Mouse (Mus musculus): ENCODE data around the gene Alkbh1.

GRCm38 (mm10) chr12:87474756-87475155 lies 30.9 kb upstream of the Alkbh1 start:
- TF ChIP-seq CTCF (conservative IDR thresholded peaks at IDR 0.05 in 1 of 2, IDR thresholded peaks at IDR 0.05 in 1 of 2; ENCODE audit: low read depth in 2 of 2, low read length in 2 of 2) (no peak), ZNF384 (IDR thresholded peaks at IDR 0.05; ENCODE audit: low read depth, low read length) (no peak), POLR2A (IDR thresholded peaks at IDR 0.05; ENCODE audit: low read depth, low read length) (no peak), USF1 (IDR thresholded peaks at IDR 0.05; ENCODE audit: low read depth, low read length) (no peak), TCF12 (IDR thresholded peaks at IDR 0.05; ENCODE audit: low read depth, low read length) (no peak), ZC3H11A (IDR thresholded peaks at IDR 0.05; ENCODE audit: low read depth, low read length) (no peak), EP300 (IDR thresholded peaks at IDR 0.05; ENCODE audit: low read length) (no peak), MXI1 (IDR thresholded peaks at IDR 0.05; ENCODE audit: low read depth, low read length) (no peak), E2F4 (IDR thresholded peaks at IDR 0.05; ENCODE audit: insufficient replicate concordance, low read depth, low read length) (no peak)
